Mouse (Mus musculus): ENCODE measurements around the gene 2010300C02Rik.

2010300C02Rik gene

DNA sequence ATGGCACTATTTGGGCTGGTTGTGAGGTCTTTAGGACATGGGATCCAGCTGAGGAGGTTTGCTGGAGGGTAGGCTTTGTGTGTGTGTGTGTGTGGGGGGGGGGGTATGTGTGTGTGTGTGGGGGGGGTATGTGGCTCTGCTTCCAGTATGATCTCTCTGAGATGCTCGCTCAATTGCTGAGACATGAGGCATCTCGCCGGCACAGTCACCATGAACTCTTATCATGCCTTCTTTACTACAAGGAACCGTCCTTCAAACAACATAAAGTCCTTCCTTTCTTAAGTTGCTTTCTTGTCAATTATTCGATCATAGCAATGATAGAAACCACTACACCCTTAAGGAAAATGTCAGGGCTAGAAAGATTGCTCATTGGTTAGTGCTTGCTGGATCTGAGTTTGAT is 8.8 kb downstream of the 2010300C02Rik start:
- DNase-seq = no peak

DNA sequence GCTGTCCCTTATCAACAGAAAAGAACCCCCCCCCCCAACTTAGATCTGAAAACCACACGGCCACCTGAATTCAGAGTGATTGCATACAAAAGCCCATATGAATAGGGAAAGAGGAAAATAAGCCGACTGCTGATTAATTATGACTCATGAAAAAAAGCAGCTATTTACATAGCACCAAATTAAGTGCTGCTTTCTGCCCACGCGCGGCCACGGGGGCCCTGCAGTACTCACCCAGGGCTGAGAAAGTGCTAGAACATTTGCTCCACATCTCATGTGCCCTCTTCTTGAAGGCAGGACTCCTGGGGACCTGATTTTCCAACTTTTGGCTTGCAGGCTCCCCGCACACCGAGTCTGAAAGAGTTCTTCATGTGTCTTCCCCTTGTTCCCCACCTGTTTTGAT is 10.1 kb downstream of the 2010300C02Rik start:
- DNase-seq = no peak

DNA sequence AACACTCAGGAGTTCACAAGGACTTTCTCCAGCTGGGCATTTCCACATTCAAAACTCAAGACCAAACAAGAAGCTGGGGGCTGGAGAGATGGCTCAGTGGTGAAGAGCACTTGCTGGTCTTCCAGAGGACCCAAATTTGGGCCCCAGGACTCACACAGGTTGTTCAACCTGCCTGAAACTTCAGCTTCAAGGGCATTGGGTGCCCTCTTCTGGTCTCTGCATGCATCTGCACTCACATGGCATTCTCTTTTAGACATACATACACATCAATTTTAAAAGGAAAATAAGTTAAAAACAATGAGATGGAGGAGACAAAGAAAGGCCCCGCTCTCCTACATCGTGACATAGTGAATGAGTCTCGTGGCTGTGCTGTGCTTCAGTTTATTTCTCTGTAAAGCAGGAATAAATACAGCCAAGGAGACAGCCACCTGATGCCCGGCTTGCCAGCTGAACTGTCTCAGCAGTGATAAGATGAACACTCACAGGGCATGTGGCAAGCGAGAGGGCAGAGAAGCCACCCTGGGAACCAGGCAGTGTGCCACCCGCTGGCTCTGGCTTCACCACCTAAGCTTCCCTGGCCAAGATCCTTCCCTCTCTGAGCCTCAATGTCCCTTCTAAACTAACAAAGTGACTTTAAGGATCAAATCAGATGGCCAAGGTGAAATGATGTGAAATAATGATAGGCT is 11.5 kb downstream of the 2010300C02Rik start:
- no peak for DNase-seq

DNA sequence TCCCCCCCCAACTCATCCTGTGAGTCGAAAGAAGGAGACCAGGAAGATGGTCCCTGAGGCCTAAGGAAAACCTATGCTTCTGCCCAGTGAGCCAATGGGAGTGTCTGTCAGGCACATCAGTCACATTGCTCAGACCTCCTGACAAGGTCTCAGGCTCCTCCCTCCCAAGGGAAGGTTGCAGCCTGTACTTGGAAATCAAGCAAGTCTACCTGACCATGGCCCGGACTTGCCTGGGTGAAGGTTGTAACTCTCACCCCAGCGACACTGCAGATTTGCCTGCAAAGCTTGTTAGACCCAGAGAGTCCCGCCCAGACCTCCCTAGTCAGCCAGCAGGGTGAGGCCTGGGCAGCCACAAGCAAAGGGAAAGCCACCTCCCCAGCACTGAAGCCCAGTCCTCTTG is 17.6 kb downstream of the 2010300C02Rik start:
- DNase-seq = no peak

DNA sequence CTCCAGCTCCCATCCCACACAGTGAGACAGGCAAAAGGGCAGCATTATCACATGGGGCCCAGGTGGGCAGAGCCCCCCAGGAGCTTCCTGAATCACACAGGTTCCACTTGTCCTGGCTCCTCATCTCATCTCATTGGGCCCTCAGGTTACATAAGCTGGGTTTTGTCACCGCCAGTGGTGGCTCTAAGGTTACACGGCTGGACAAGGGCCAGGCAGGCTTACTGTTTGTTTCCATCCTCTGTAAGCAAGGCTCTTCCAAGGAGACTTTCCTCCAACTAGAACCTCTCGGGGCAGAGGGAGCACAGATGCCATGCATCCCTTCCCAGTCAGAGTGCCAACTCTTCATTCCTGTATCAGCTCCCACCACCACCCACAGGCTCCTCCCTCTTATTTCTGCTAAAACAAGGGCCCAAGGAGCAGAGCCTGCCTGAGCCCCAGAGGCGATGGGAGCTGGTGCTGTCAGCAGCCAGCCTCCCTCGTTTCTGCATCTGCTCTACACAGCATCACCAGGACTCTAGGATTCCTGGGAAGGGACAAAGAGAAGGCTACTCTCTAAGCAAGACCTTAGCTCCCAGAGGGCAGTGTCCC is 20.9 kb downstream of the 2010300C02Rik start:
- no peak for DNase-seq

DNA sequence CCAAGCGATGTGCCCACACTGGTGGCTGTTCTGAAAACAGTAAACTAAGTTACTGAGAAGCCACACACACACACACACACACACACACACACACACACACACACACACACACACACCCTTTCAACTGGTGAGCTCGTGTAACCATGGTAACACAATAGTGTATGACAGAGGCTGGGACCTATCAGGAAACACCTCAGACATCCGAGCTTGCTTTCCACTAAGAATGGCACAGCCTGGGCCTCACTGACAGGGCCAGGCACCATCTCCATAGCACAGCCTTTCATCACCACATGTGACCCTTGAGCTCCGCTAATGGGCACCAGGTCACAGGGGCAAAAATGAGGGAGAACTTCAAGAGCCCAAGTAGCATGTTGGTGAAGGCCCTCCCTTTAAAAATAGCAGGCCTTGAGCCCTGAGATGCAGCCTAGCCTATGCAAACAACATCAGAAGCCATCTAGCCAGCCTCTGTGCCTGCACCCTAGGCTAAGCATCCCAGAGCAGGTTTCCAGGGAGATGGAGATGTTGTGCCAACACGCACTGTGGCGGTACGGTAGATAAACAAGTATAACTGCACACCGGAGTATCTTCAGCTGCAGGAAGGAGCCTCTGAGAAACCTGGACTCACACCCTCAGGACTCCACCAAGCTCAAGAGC is 21.6 kb downstream of the 2010300C02Rik start:
- DNase-seq = no peak

DNA sequence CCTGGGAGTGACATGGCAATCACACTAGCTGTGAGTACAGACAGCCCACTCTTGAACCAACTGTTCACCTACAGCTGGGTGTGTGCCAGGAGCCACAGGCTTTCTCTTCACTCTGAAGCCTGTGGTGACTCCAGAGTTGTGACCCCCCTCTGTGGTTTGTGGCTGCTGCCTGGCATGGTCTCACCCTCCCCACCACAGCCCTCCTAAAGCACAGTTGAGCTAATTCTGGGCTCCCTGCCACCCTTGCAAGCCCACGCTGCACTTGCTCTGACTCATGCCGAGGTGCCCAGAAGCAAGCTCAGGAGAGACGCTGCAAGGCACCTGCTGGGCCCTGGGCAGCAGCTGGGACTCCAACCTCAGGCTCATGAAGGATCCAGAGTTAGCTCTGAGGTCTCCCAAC is 23.0 kb downstream of the 2010300C02Rik start:
- peak; percentile 37 for DNase-seq

DNA sequence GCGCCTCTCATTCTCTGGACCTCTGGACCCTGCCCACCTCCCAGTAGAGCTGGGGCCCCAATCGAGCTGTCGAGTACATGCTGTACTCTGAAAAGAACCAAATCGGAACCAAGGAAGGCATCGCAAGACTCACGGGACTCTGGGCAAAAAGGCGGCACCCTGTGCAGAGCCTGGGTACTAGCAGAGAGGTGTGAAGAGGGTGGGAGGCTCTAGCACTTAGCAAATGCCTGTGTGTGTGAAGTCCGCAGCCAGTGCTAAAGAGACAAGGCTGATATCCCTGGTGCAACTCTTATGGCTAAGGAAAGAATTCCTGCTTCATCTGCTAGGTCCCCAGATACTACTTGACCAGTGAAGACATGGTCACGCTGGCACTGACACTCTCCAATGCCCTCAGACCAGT is 24.2 kb downstream of the 2010300C02Rik start:
- no peak for DNase-seq

DNA sequence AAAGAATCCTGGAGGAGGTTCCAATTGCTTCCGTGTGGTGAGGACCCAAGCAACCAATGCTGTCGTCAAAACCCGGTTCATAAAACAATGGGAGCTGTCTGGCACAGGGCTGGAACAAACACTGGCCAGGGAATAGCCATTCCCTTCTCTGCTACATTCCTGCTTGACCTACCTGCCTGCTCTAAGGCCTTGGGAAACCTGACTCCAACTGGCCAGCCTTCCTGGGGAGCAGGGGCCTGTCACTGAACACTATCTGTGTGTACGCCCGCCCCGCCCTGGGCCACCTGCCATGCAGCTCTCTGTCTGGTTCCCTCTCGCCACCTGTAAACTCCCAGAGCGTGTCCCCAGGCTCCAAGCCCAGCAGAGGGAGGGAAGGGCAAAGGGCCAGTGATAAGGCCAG is 25.5 kb downstream of the 2010300C02Rik start:
- DNase-seq = peak; percentile 70

DNA sequence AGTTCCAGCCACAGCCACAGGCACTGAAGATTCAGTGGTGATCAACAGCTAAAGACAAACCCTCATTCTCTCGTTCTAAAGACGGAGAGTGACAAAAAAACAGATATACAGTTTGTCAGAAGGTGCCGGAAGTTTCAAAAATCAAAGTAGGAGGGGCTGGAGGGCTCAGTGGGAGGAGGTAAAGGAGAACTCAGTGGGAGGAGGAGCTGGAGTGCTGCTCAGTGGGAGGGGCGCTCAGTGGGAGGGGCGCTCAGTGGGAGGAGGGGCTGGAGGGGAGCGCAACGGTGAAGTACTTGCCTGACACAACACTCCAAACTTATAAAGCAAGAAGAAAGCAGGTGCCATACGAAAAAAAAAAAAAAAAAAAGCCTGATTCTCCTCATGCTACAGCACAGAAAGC is 28.7 kb downstream of the 2010300C02Rik start:
- DNase-seq = no peak

DNA sequence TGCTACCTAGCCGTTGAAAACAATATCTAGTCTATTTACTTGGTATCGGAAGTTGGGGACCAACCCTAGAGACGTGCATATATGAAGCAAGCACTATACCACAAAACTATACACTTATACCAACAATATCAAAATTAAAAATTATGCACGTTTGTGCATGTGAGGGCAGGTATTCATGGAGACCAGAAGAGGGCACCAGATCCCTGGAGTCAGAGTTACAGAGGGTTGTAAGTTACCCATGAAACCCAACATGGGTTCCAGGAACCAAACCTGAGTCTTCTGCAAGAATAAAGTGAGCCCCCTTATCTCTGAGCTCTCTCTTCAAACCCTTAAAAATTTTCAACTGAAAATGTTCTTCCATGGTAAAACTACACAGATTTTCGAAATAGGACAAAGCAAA is 29.2 kb downstream of the 2010300C02Rik start:
- no peak for DNase-seq

DNA sequence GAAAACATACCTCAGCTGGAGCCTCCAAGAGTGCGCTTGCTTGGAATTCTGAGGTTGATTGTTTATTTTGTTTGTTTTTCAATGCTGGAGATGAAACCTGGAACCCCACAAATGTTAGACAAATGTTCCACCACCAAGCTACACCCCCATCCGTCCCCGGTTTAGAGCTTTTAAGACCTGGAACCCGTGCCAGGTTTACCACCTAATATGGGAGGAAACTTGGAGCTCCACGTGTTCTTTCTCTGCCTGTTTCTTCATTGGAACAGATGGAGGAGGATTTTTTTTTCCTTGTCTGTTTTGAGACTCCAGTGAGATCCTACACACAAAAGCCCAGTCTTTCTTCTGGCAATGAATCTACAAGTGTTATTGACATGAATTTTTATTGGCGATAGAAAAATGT is 30.2 kb downstream of the 2010300C02Rik start:
- DNase-seq = no peak

DNA sequence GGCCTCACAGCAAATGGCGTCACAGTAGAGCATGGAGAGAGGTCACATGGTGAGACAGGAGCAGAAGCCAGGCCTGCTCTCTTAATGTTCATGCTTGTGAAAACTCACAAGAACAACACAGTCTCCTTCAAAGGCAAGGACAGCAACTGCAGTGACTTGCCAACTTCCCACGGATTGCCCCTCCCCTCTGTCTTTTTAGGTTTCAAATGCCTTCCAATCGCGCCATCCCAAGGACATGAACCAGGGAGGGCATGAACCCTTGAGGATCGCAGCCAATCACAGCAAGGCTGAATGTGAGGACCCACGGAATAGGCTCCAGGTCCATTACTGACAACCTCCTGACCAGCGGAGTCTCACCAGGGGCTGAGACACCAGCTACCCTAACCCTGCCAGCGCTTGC is 31.5 kb downstream of the 2010300C02Rik start:
- no peak for DNase-seq

DNA sequence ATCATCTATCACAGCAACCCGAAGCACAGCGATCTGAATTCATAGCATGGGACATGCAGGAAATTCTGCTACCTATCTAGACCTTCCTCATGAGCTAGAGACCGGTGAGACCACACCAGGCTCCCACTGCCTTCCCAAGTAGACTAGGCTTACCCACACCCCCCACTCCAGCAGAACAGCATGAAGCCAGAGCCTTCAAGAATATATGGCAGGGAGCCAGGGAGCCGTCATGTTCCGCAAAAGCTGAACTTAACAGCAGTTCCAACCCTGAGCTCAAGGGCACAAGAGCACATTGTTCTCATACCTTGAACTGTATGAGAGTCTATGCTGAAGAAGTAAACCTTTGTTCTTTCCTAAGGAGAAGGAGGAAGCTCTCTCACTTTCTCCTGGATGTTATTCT is 32.4 kb downstream of the 2010300C02Rik start:
- DNase-seq = peak; percentile 40

DNA sequence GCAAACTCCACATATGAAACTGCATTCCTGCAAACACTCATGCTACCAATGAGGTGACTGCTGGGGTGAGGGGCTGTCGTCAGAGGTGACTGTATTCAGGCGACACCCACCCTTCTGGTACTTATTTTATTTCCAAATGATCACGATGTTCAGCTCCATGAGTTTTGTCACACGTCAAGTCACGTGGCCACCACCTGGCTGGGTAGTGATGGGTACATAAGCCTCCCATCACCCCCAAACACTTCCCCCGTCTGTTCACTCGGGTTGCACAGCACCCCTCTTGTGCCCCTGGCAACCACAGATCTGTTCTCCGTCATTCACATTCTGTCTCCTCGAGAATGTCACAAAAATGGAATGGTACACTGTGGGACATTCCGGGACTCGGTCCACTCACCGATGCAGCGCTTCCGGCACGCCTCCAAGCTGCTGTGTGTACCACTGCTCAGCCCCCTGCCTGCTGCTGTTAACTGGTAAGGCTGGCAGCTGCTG is 32.9 kb downstream of the 2010300C02Rik start:
- DNase-seq = peak; percentile 36

DNA sequence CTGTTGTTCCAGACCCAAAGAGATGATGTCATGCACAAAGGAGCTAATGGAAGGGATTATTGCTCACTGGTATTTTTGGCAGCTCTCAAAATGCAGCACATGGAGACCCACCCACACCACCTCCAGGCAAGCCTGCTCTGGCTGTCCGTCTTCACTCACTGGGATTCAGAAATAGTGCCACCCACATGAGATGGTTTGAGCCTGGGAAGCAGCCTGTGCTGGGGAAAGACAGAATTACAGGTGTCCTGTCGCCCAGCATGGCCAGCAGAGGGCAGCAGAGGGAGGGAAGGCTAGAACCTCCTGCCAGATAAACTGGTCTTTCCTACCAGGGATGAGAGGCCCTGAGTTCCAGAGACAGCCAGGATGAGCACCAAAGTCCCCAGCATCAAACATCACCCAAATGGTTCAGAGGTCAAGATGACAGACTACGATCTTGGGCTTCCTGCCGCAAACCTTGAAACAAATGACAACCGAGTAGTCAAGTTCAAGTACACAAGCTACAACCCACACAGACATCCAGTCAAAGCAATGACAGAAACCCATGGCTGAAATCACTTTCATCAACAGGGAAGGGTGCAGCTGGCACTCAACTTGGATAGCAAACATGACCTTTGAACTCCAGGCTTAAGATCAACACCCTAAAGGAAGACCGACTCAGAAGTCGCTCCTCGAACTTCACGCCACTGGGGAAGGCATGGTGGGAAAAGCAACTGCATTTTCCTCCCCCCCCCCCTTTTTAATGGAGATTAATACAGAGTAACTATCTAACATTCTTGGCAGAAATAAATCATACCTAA is 41.4 kb downstream of the 2010300C02Rik start:
- peak; percentile 87 for DNase-seq

DNA sequence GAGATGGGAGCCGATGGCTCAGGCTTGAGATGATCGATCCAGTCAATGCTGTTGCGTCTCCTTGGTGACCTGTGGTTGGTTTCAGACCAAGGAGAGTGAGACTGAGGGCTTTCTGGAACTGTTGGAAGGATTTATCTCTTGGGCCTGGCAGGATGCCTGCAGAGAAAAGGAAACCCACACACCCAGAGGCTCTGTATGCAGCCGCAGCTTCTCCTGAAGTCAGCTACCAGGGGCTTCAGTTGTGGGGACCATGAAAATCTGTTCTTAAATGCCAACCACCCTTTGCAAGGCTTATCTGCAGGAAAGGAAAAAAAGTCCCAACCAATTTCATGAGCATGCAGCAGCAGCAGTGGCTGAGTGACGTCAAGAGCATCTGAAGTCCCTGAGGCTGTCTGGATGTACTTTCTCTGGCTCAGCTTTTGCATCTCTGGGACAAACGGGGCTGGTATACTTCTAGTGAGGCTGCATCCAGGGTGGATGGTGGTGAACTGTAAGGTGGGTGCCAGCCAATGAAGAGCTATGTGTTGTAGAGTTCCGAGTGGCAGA is 42.8 kb downstream of the 2010300C02Rik start:
- DNase-seq = no peak

DNA sequence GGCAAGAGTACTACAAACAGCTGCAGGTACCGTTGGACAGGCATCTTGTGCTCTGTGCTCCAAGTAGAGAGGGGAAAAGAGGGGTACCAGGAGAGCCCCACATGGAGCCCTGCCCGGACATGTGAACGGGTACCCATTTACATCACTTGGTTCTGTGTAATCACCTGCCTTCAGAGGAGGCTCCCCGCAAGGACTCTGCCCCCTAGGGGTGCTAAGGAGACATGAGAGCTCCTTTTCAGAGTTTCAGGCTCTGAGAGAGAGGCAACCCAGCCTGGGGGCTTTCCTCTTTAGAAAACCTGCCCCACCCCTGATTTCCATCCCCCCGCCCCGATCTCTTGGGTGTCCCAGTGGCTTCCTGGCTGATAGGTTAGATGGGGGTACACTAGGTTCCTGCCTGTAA is 44.4 kb downstream of the 2010300C02Rik start:
- DNase-seq = no peak

DNA sequence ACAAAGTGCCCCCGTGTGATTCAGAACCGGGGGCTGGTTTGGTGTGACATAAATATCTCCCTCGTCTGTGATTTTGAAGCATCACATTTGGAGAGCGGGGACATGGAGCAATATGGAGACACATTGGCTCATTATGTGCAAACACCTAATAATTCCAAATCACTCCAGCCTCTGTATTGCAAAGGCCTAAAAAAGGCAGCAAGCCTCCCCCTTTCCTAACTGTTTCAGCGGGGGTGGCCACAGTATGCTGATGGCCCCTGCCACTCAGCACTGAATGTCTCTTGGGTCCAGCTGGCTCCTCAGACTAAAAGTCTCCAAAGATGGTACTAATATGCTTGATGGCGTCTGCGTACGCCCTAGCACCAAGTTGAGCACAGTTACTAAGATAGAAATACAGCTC is 45.6 kb downstream of the 2010300C02Rik start:
- no peak for DNase-seq

DNA sequence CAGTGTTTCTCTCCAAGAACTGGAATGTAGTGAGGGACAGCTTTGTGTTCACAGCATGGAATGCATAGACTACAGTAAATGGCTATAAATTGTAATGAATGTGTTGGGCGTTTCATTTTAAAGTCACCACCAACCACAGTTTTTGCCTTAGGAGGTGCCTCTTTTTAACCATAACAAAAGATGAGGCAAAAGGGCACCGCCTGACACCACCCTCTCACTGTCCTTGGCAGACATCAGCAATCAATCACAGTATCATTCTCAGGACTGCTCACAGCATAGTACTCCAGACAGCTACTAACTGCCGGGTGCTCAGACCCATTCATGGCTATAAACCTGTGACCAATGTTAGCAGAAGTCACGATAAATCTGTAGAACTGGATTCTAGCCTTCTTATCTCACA is 48.6 kb downstream of the 2010300C02Rik start:
- no peak for DNase-seq

DNA sequence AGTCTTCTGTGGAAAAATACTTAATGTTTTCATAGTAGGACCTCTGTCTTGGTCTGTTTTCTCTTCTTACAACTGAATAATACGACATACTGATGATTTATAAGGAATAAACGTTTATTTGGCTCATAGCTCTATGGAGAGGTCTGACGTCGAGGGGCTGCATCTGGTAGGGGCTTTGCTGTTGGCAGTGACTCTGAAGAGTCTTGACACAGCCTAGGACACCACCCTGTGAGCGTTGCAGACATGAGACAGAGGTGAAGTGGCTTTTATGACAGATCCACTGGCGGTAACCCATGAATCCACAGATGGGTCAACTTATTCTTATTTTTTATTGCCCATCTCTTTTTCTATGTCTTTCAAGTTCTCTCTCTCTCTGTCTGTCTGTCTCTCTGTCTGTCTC is 52.5 kb downstream of the 2010300C02Rik start:
- no peak for DNase-seq

DNA sequence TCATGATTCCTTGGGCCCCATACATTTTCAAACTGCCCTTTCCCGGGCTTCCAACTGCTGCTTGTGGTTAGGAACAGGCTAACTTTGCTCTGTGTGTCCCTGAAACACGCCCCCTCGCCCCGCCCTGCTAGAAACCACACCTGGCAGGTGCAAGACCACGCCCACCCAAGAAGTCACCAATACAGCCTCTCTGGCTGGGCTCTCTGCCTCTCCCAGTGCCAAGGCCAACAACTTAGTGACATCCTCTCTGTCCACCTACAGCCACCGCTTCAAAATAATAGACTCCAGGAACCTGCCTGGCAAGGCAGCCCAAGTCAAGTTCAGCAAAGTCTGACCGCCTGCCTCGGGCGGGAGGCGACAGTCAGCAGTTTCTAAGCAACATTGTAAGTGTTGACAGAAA is 53.3 kb downstream of the 2010300C02Rik start:
- DNase-seq = no peak
